Mouse (Mus musculus): Measurements from ENCODE around the gene Mlh3. TPM values are rescaled to one million over a fixed set of nuclear protein-coding genes. Genes with fewer than 3 reads are reported as not detected.

The Mlh3 gene
- polyA plus RNA-seq, 1 experiment, result 0.99 TPM

- TF ChIP-seq CTCF (IDR thresholded peaks at IDR 0.05; ENCODE audit: extremely low read depth, insufficient read length, insufficient replicate concordance, low read depth, low read length) (no peak), POLR2A (IDR thresholded peaks at IDR 0.05; ENCODE audit: low read depth, low read length) (no peak)
- peaks cover 1% of the 10 kb centered on the region; the same call in 1 of the 2 replicates for H3K36me3 ChIP-seq (ENCODE audit: control insufficient read depth, insufficient read depth, low read length)
- no peaks in the 10 kb centered on the region for H3K4me1 ChIP-seq (ENCODE audit: control insufficient read depth, insufficient read depth, insufficient read length, low read length)
- H3K27ac ChIP-seq (ENCODE audit: insufficient read depth, low read depth, low read length), result no peak overlapping the region
- H3K27me3 ChIP-seq (ENCODE audit: control insufficient read depth, insufficient read depth, low read length), result no peaks in the 10 kb centered on the region
- WGBS, result 83% methylated on average over 10 of the region's 10 CpGs
- no peak overlapping the region for H3K4me3 ChIP-seq (ENCODE audit: low read depth, low read length)
Observed at GRCm38 (mm10) chr12:85262489-85262888, 7.9 kb downstream of the Mlh3 start.

- Histone ChIP-seq H3K4me1 (ENCODE audit: control insufficient read depth, insufficient read depth, insufficient read length, low read length) (no peaks in the 10 kb centered on the region), H3K27ac (ENCODE audit: insufficient read depth, low read depth, low read length) (0 out of 2 replicates have a peak overlapping the region, but pooled peaks have one; percentile 13), H3K27me3 (ENCODE audit: control insufficient read depth, insufficient read depth, low read length) (no peaks in the 10 kb centered on the region), H3K4me3 (ENCODE audit: low read depth, low read length) (no peak overlapping the region), H3K36me3 (ENCODE audit: control insufficient read depth, insufficient read depth, low read length) (peaks cover 1% of the 10 kb centered on the region; the same call in 1 of the 2 replicates)
- no peak for TF ChIP-seq POLR2A (IDR thresholded peaks at IDR 0.05; ENCODE audit: low read depth, low read length)
- TF ChIP-seq CTCF (IDR thresholded peaks at IDR 0.05; ENCODE audit: extremely low read depth, insufficient read length, insufficient replicate concordance, low read depth, low read length), result no peak
- 72% methylated on average over 7 of the region's 7 CpGs for WGBS
Observed at GRCm38 (mm10) chr12:85257008-85257639, 13.3 kb downstream of the Mlh3 start.

GRCm38 (mm10) chr12:85256074-85256751, 14.2 kb downstream of the Mlh3 start:
- TF ChIP-seq CTCF (IDR thresholded peaks at IDR 0.05; ENCODE audit: extremely low read depth, insufficient read length, insufficient replicate concordance, low read depth, low read length) (no peak), POLR2A (IDR thresholded peaks at IDR 0.05; ENCODE audit: low read depth, low read length) (no peak)
- 77% methylated on average over 7 of the region's 7 CpGs for WGBS
- H3K27ac ChIP-seq (ENCODE audit: insufficient read depth, low read depth, low read length), result no peak overlapping the region
- no peak overlapping the region for H3K4me3 ChIP-seq (ENCODE audit: low read depth, low read length)
- no peaks in the 10 kb centered on the region for H3K4me1 ChIP-seq (ENCODE audit: control insufficient read depth, insufficient read depth, insufficient read length, low read length)
- H3K27me3 ChIP-seq (ENCODE audit: control insufficient read depth, insufficient read depth, low read length), result no peaks in the 10 kb centered on the region
- H3K36me3 ChIP-seq (ENCODE audit: control insufficient read depth, insufficient read depth, low read length), result peaks cover 1% of the 10 kb centered on the region; the same call in 1 of the 2 replicates

- no peak overlapping the region for H3K27ac ChIP-seq (ENCODE audit: insufficient read depth, low read depth, low read length)
- H3K36me3 ChIP-seq (ENCODE audit: control insufficient read depth, insufficient read depth, low read length), result no peaks in the 10 kb centered on the region
- no peaks in the 10 kb centered on the region for H3K4me1 ChIP-seq (ENCODE audit: control insufficient read depth, insufficient read depth, insufficient read length, low read length)
- no peak overlapping the region for H3K4me3 ChIP-seq (ENCODE audit: low read depth, low read length)
- no peaks in the 10 kb centered on the region for H3K27me3 ChIP-seq (ENCODE audit: control insufficient read depth, insufficient read depth, low read length)
- 91% methylated on average over 3 of the region's 3 CpGs for WGBS
- TF ChIP-seq POLR2A (IDR thresholded peaks at IDR 0.05; ENCODE audit: low read depth, low read length), result no peak
- no peak for TF ChIP-seq CTCF (IDR thresholded peaks at IDR 0.05; ENCODE audit: extremely low read depth, insufficient read length, insufficient replicate concordance, low read depth, low read length)
Observed at GRCm38 (mm10) chr12:85252083-85252482, 18.3 kb downstream of the Mlh3 start.

- no peaks in the 10 kb centered on the region for H3K4me1 ChIP-seq (ENCODE audit: control insufficient read depth, insufficient read depth, insufficient read length, low read length)
- H3K4me3 ChIP-seq (ENCODE audit: low read depth, low read length), result no peak overlapping the region
- no peak overlapping the region for H3K27ac ChIP-seq (ENCODE audit: insufficient read depth, low read depth, low read length)
- TF ChIP-seq CTCF (IDR thresholded peaks at IDR 0.05; ENCODE audit: extremely low read depth, insufficient read length, insufficient replicate concordance, low read depth, low read length) (no peak), POLR2A (IDR thresholded peaks at IDR 0.05; ENCODE audit: low read depth, low read length) (no peak)
- WGBS, result 89% methylated on average over 5 of the region's 5 CpGs
- peaks cover 8% of the 10 kb centered on the region for H3K36me3 ChIP-seq (ENCODE audit: control insufficient read depth, insufficient read depth, low read length)
- H3K27me3 ChIP-seq (ENCODE audit: control insufficient read depth, insufficient read depth, low read length), result no peaks in the 10 kb centered on the region
Observed at GRCm38 (mm10) chr12:85237553-85237952, 32.8 kb downstream of the Mlh3 start.

- Histone ChIP-seq H3K4me3 (ENCODE audit: low read depth, low read length) (no peak overlapping the region), H3K36me3 (ENCODE audit: control insufficient read depth, insufficient read depth, low read length) (peaks cover 8% of the 10 kb centered on the region), H3K4me1 (ENCODE audit: control insufficient read depth, insufficient read depth, insufficient read length, low read length) (no peaks in the 10 kb centered on the region), H3K27me3 (ENCODE audit: control insufficient read depth, insufficient read depth, low read length) (no peaks in the 10 kb centered on the region), H3K27ac (ENCODE audit: insufficient read depth, low read depth, low read length) (no peak overlapping the region)
- TF ChIP-seq POLR2A (IDR thresholded peaks at IDR 0.05; ENCODE audit: low read depth, low read length), result no peak
- TF ChIP-seq CTCF (IDR thresholded peaks at IDR 0.05; ENCODE audit: extremely low read depth, insufficient read length, insufficient replicate concordance, low read depth, low read length), result no peak
- WGBS, result 90% methylated on average over 21 of the region's 21 CpGs
Observed at GRCm38 (mm10) chr12:85233376-85234358, 36.7 kb downstream of the Mlh3 start.

All from small intestine, adult 2 months (tissue).